Mouse (Mus musculus): Measurements from ENCODE around the gene Cldn16. TPM values are rescaled to one million over a fixed set of nuclear protein-coding genes. Genes with fewer than 3 reads are reported as not detected.

Cldn16 gene
- total RNA-seq, 2 experiments from 2014 or later: not detected

Other genes with a start within 250 kb of the Cldn16 start
- gene Cldn1, start 91.3 kb upstream of the Cldn16 start, total RNA-seq (2015): 0.71 and 0.91 TPM in 2 replicates
- 0.17 and 0.91 TPM in 2 replicates for gene Cldn1, start 91.3 kb upstream of the Cldn16 start, total RNA-seq (2017)
- not detected in 2 replicates for gene Tmem207, start 63.6 kb downstream of the Cldn16 start, total RNA-seq (2015)
- not detected in 2 replicates for gene Tmem207, start 63.6 kb downstream of the Cldn16 start, total RNA-seq (2017)
- 22.8 and 24.3 TPM in 2 replicates for gene Il1rap, start 118.6 kb downstream of the Cldn16 start, total RNA-seq (2015)
- 16.7 and 18.0 TPM in 2 replicates for gene Il1rap, start 118.6 kb downstream of the Cldn16 start, total RNA-seq (2017)

Measured in megakaryocyte progenitor cell, adult 5-6 weeks (primary cell).